Mouse (Mus musculus) hindbrain, embryonic 12.5 days (tissue): ENCODE results near the gene Nsun7. TPM values are rescaled to one million over a fixed set of nuclear protein-coding genes. Genes with fewer than 3 reads are reported as not detected.

Source experiments
- ATAC-seq: fragments of 200-750 bp; cut with Nextera tagmentation; 2 replicates; pipeline ENCODE4 v1.8.0; 2017; ENCODE audit warnings: moderate TSS enrichment; ENCODE audit not compliant: low FRiP score
- H3K27ac ChIP-seq: fragments of 300-500 bp; sonication (generic); 2 replicates; pipeline ENCODE4 v1.5.1; 2016; ENCODE audit warnings: mild to moderate bottlenecking
- H3K27me3 ChIP-seq: fragments of 300-500 bp; sonication (generic); 2 replicates; pipeline ENCODE4 v1.6.1; 2016; ENCODE audit warnings: mild to moderate bottlenecking
- H3K36me3 ChIP-seq: fragments of 300-500 bp; sonication (generic); 2 replicates; pipeline ENCODE4 v1.6.1; 2016; ENCODE audit warnings: mild to moderate bottlenecking
- H3K4me1 ChIP-seq: fragments of 300-500 bp; sonication (generic); 2 replicates; pipeline ENCODE4 v1.6.1; 2016
- H3K4me2 ChIP-seq: fragments of 300-500 bp; sonication (generic); replicated peaks from 2 replicates; pipeline ENCODE4 v1.6.1; 2016; ENCODE audit warnings: mild to moderate bottlenecking
- H3K4me3 ChIP-seq: fragments of 300-500 bp; sonication (generic); 2 replicates; pipeline ENCODE4 v1.5.1; 2016; ENCODE audit warnings: mild to moderate bottlenecking
- H3K9ac ChIP-seq: fragments of 300-500 bp; sonication (generic); 2 replicates; pipeline ENCODE4 v1.6.1; 2016; ENCODE audit warnings: mild to moderate bottlenecking, moderate library complexity
- H3K9me3 ChIP-seq: fragments of 300-500 bp; sonication (generic); replicated peaks from 2 replicates; pipeline ENCODE4 v1.6.1; 2016; ENCODE audit warnings: mild to moderate bottlenecking
- WGBS: fragments of 180-500 bp; shearing (Covaris S2); methylation state at CpG from one replicate; pipeline ENCODE4 v1.1.7; 2016; 5-methylcytosine and 5-hydroxymethylcytosine counted together
- polyA plus RNA-seq: library from polyadenylated mRNA; unstranded; fragments of >200 nt; fragmentation: Nextera tagmentation; extraction: Ambion mirVana; gene quantifications from 2 replicates; pipeline ENCODE4 v1.2.1, GENCODE M21; 2016

Gene Nsun7
- polyA plus RNA-seq, 1 experiment from 2014 or later: 1.8 TPM

GRCm38 (mm10) chr5:66319827-66320404, 60.2 kb downstream of the Nsun7 start:
- 32% methylated on average over 14 of the region's 14 CpGs for WGBS
- no peaks in the 10 kb centered on the region for H3K27me3 ChIP-seq
- H3K9me3 ChIP-seq: no peaks in the 10 kb centered on the region
- H3K36me3 ChIP-seq: peaks cover 3% of the 10 kb centered on the region; the same call in 1 of the 2 replicates
- peak overlapping the region; percentile 73 for H3K27ac ChIP-seq
- H3K4me1 ChIP-seq: peaks cover 22% of the 10 kb centered on the region
- H3K4me3 ChIP-seq: no peak overlapping the region
- H3K9ac ChIP-seq: no peak overlapping the region
- ATAC-seq: no peak
- peak overlapping the region; percentile 19 for H3K4me2 ChIP-seq

- H3K9ac ChIP-seq: no peak overlapping the region
- no peak for ATAC-seq
- no peaks in the 10 kb centered on the region for H3K27me3 ChIP-seq
- peaks cover 24% of the 10 kb centered on the region for H3K4me1 ChIP-seq
- H3K27ac ChIP-seq: no peak overlapping the region
- H3K4me2 ChIP-seq: no peak overlapping the region
- no peaks in the 10 kb centered on the region for H3K9me3 ChIP-seq
- H3K4me3 ChIP-seq: no peak overlapping the region
- 77% methylated on average over 4 of the region's 4 CpGs for WGBS
- no peaks in the 10 kb centered on the region for H3K36me3 ChIP-seq
These were observed 63.4 kb downstream of the Nsun7 start for GRCm38 (mm10) chr5:66323131-66323530.

GRCm38 (mm10) chr5:66323603-66324002, 63.9 kb downstream of the Nsun7 start:
- Histone ChIP-seq H3K4me1 (peaks cover 24% of the 10 kb centered on the region), H3K9me3 (no peaks in the 10 kb centered on the region), H3K27me3 (no peaks in the 10 kb centered on the region), H3K36me3 (no peaks in the 10 kb centered on the region), H3K27ac (no peak overlapping the region), H3K9ac (no peak overlapping the region), H3K4me3 (no peak overlapping the region), H3K4me2 (no peak overlapping the region)
- ATAC-seq: no peak
- 83% methylated on average over 11 of the region's 11 CpGs for WGBS

- H3K4me1 ChIP-seq: peaks cover 18% of the 10 kb centered on the region
- no peak overlapping the region for H3K4me3 ChIP-seq
- H3K27ac ChIP-seq: no peak overlapping the region
- peaks cover 2% of the 10 kb centered on the region; the same call in 1 of the 2 replicates for H3K27me3 ChIP-seq
- 82% methylated on average over 7 of the region's 7 CpGs for WGBS
- no peak for ATAC-seq
- no peak overlapping the region for H3K4me2 ChIP-seq
- H3K9me3 ChIP-seq: no peaks in the 10 kb centered on the region
- no peak overlapping the region for H3K9ac ChIP-seq
- no peaks in the 10 kb centered on the region for H3K36me3 ChIP-seq
These were observed 66.7 kb downstream of the Nsun7 start for GRCm38 (mm10) chr5:66326395-66326794.

DNA sequence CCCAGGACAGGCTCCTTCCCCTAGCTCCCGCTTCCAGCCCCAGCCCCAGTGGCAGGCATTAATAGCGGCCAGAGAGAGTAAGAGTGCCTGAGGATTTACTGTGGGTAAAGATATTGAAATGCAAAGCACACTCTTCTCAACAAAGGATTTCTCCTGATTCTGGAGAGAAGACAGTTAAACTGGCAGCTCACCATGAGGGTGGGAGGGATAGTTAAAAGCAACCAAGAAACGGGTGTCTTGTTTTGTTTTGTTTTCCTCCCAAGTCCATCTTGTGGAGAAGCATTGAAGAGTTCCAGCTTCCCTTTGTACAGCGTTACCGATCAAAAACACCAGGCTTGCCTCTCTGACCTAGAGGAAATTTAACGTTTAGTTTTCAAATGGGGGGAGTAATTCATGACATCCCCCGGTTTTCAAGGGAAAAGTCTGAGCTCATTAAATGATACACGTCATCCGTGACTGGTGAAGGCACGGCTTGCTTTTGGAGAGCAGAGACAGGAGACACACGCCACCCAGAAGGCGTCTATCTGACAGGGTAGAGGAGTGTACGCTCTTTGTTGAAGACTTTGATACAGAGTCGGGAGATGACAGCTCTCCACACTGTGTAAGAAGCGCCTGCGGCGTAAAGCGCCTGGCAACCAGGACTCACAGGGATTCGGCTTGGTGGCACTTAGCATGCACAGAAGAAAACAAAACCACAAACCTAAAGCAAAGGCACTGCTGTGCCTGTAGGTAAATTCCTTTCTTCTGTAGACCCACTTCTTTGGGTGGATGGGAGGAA, 68.4 kb downstream of the Nsun7 start:
- H3K9me3 ChIP-seq: no peaks in the 10 kb centered on the region
- no peak overlapping the region for H3K4me3 ChIP-seq
- H3K4me1 ChIP-seq: peaks cover 18% of the 10 kb centered on the region
- no peaks in the 10 kb centered on the region for H3K36me3 ChIP-seq
- H3K4me2 ChIP-seq: peak overlapping the region; percentile 32
- H3K9ac ChIP-seq: no peak overlapping the region
- ATAC-seq: peak; percentile 95
- H3K27ac ChIP-seq: peak overlapping the region; percentile 62
- peaks cover 2% of the 10 kb centered on the region; the same call in 1 of the 2 replicates for H3K27me3 ChIP-seq
- 26% methylated on average over 19 of the region's 19 CpGs for WGBS

- Histone ChIP-seq H3K4me2 (peak overlapping the region; percentile 32; the same call in 1 of the 2 replicates), H3K9ac (no peak overlapping the region), H3K9me3 (no peaks in the 10 kb centered on the region), H3K36me3 (no peaks in the 10 kb centered on the region), H3K4me3 (no peak overlapping the region), H3K27me3 (peaks cover 2% of the 10 kb centered on the region; the same call in 1 of the 2 replicates), H3K27ac (no peak overlapping the region), H3K4me1 (peaks cover 18% of the 10 kb centered on the region)
- WGBS: 78% methylated on average over 7 of the region's 7 CpGs
- no peak for ATAC-seq
These were observed 69.1 kb downstream of the Nsun7 start for GRCm38 (mm10) chr5:66328766-66329165.

- ATAC-seq: no peak
- H3K4me3 ChIP-seq: no peak overlapping the region
- no peak overlapping the region for H3K9ac ChIP-seq
- peaks cover 13% of the 10 kb centered on the region for H3K4me1 ChIP-seq
- peaks cover 2% of the 10 kb centered on the region; the same call in 1 of the 2 replicates for H3K27me3 ChIP-seq
- no peak overlapping the region for H3K27ac ChIP-seq
- H3K9me3 ChIP-seq: no peaks in the 10 kb centered on the region
- no peaks in the 10 kb centered on the region for H3K36me3 ChIP-seq
- no peak overlapping the region for H3K4me2 ChIP-seq
- 91% methylated on average over 6 of the region's 6 CpGs for WGBS
These were observed 71.1 kb downstream of the Nsun7 start for GRCm38 (mm10) chr5:66330806-66331205.

DNA sequence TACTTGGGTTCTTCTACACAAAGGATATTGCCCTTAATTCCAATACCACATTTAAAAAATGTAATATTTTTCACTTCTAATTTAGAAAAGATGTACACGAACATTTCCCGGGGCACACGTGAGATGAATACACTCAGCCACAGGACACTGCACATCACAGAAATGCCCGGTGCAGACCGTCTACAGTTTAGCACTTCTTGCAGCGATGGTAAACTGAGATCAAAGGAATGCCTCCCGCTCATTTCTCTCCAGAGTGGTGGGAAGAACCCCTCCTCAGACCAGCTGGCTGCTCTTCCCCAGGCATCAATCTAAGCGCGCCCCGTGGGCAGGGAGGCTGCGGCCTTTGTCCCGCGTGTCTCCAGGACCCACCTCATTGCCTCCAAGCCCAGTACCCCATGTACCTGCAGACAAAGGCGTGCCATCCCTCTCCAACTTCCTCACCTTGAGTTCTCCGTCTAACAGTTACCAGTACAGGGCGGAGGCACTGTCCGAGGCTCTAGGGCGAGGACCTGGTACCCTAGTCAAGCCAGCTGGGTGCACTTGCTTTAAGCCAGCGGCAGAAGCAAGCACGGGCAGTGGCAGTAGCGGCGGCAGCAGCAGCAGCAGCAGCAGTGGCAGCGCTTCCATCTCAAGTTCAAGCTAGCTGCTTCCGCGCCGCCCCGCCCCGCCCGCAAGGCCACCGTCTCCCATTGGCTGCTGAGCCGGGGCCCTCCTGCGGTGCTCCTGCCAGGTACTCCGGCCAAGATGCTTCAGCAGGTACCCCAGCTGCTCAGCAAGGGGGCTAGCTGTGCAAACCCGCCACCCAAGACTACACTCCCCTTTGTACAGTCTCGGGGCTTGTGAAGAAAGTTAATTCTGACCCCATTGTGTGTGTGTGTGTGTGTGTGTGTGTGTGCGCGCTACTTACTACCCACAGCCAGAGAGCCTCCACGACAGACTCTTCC, 77.6 kb downstream of the Nsun7 start:
- ATAC-seq: peak; percentile 73

DNA sequence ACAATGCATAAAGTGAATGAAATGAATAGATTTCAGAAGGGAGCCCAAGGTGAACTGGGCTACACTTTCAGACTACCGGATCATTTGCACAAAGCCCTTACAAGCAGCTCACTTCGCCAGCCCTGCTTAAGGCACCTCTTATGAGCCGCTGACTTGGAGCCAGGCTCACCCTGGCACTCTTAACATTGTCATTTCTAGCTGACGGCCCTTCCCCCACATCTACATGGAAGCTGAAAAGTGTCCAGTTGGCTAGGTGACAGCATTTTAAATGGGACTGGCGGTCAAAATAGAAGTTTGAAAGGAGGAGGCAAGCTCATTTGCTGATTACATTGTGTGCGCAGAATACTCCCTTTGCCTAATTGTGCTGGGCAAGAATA, 78.3 kb downstream of the Nsun7 start:
- peak; percentile 64 for ATAC-seq
- peak overlapping the region; percentile 42 for H3K4me3 ChIP-seq
- peak overlapping the region; percentile 76; the same call in 1 of the 2 replicates for H3K27ac ChIP-seq

More for the DNA sequence above, 77.6 kb downstream of the Nsun7 start:
- peaks cover 38% of the 10 kb centered on the region for H3K4me1 ChIP-seq
- peak overlapping the region; percentile 76 for H3K27ac ChIP-seq
- H3K4me3 ChIP-seq: peak overlapping the region; percentile 42
- 4% methylated on average over 38 of the region's 38 CpGs for WGBS
- peak overlapping the region; percentile 60 for H3K9ac ChIP-seq
- no peaks in the 10 kb centered on the region for H3K9me3 ChIP-seq
- H3K4me2 ChIP-seq: peak overlapping the region; percentile 82
- no peaks in the 10 kb centered on the region for H3K27me3 ChIP-seq
- H3K36me3 ChIP-seq: no peaks in the 10 kb centered on the region

GRCm38 (mm10) chr5:66338583-66338982, 78.9 kb downstream of the Nsun7 start:
- no peak overlapping the region for H3K27ac ChIP-seq
- WGBS: 29% methylated on average over 7 of the region's 7 CpGs
- H3K9ac ChIP-seq: no peak overlapping the region
- no peaks in the 10 kb centered on the region for H3K27me3 ChIP-seq
- peaks cover 38% of the 10 kb centered on the region for H3K4me1 ChIP-seq
- no peak overlapping the region for H3K4me3 ChIP-seq
- no peak for ATAC-seq
- no peak overlapping the region for H3K4me2 ChIP-seq
- no peaks in the 10 kb centered on the region for H3K9me3 ChIP-seq
- no peaks in the 10 kb centered on the region for H3K36me3 ChIP-seq

More for the DNA sequence above, 78.3 kb downstream of the Nsun7 start:
- H3K4me1 ChIP-seq: peaks cover 38% of the 10 kb centered on the region
- 26% methylated on average over 6 of the region's 6 CpGs for WGBS
- no peaks in the 10 kb centered on the region for H3K36me3 ChIP-seq
- no peaks in the 10 kb centered on the region for H3K9me3 ChIP-seq
- peak overlapping the region; percentile 82 for H3K4me2 ChIP-seq
- peak overlapping the region; percentile 60 for H3K9ac ChIP-seq
- H3K27me3 ChIP-seq: no peaks in the 10 kb centered on the region

DNA sequence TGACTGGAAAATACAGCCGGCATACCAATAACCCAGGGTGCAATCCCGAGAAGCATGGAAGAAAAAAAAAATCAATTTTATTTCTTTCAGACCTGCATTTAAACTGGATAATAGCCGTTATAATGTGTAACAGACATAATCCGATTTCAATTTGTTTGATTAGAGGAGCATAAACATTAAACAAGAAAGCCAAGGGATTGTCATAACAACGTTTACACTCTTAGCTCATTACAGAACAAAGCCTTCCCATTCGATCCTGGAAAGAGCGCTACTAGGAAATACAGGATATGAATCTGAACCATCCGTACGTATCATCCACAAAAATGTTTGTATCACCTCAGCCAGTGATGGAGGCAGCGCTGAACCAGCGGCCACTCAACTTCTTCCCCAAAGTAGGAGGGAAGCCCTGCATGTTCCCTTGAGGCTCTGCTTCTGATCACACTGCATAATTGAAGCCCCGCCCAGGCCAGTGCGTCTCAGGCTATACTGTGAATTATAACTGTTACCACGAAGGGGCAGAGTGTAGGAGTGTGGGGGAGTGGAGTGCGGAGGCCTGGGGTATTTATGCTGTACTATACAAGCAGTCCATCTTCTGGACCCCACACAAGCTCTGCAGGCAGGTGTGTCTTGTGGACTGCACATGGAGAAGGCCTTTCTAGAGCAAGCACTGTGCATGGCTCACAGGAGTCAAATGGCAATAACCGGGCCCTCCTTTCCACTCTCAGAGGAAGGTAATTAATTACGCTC, 80.8 kb downstream of the Nsun7 start:
- peaks cover 38% of the 10 kb centered on the region for H3K4me1 ChIP-seq
- H3K9ac ChIP-seq: no peak overlapping the region
- 0 out of 2 replicates have a peak, but pooled peaks have one; percentile 7 for ATAC-seq
- no peaks in the 10 kb centered on the region for H3K9me3 ChIP-seq
- no peaks in the 10 kb centered on the region for H3K36me3 ChIP-seq
- peak overlapping the region; percentile 76 for H3K27ac ChIP-seq
- H3K4me3 ChIP-seq: no peak overlapping the region
- 72% methylated on average over 17 of the region's 17 CpGs for WGBS
- H3K27me3 ChIP-seq: no peaks in the 10 kb centered on the region
- no peak overlapping the region for H3K4me2 ChIP-seq
